Mouse (Mus musculus) megakaryocyte, embryonic 14.5 days (primary cell): ENCODE data around the gene Tcp1. TPM values are rescaled to one million over a fixed set of nuclear protein-coding genes. Genes with fewer than 3 reads are reported as not detected.
A peak's percentile ranks its signal among the peaks of the same experiment; 100 is the strongest.
"Not testable (repeated sequence)": the region's sequence is repeated elsewhere in the genome, so short reads cannot be mapped to it uniquely, and the experiment has no call there.

Experiments used
- H3K27me3 ChIP-seq: replicated peaks from 2 replicates; pipeline ENCODE3; 2012; ENCODE audit warnings: inconsistent platforms
- H3K36me3 ChIP-seq: replicated peaks from 2 replicates; pipeline ENCODE3; 2012; ENCODE audit warnings: low read length, inconsistent platforms, mixed read lengths
- H3K4me1 ChIP-seq: 2 replicates; pipeline ENCODE4 v1.6.1; 2012; ENCODE audit warnings: inconsistent platforms
- H3K4me3 ChIP-seq: replicated peaks from 2 replicates; pipeline ENCODE3; 2012; ENCODE audit warnings: moderate library complexity, mild to moderate bottlenecking, inconsistent platforms
- H3K9me3 ChIP-seq: 2 replicates; pipeline ENCODE4 v1.6.1; 2012; ENCODE audit warnings: inconsistent platforms
- FLI1 ChIP-seq: IDR thresholded peaks from 2 replicates; pipeline ENCODE4 v1.6.1; 2012; ENCODE audit warnings: low read length, inconsistent platforms, mixed read lengths
- GATA1 ChIP-seq: IDR thresholded peaks from 3 replicates; pipeline ENCODE4 v1.6.1; 2012; ENCODE audit warnings: mixed read lengths, low read length, inconsistent platforms, borderline replicate concordance
- polyA plus RNA-seq: library from polyadenylated mRNA; stranded (reverse); fragments of >175 nt; gene quantifications from 2 replicates; pipeline ENCODE4 v1.2.3, GENCODE M21; 2012; ENCODE audit warnings: low replicate concordance; ENCODE audit not compliant: insufficient read depth

Tcp1 gene
- polyA plus RNA-seq, 1 experiment = 12.9 TPM

- Histone ChIP-seq H3K36me3 (peaks cover 31% of the 10 kb centered on the region), H3K27me3 (no peaks in the 10 kb centered on the region), H3K9me3 (no peaks in the 10 kb centered on the region), H3K4me1 (peaks cover 44% of the 10 kb centered on the region), H3K4me3 (peak within 1 kb of the TSS; percentile 90)
- TF ChIP-seq FLI1 (no peak), GATA1 (no peak)
Observed at GRCm38 (mm10) chr17:12940151-12940805, 24.8 kb downstream of the Tcp1 start, which contains the start of gene Acat3. Acat3 (minus strand) TSS chr17:12940600.

GRCm38 (mm10) chr17:12941543-12942260 lies 26.2 kb downstream of the Tcp1 start:
- no peak overlapping the region for H3K4me3 ChIP-seq
- H3K9me3 ChIP-seq = no peaks in the 10 kb centered on the region
- peaks cover 43% of the 10 kb centered on the region for H3K36me3 ChIP-seq
- H3K27me3 ChIP-seq = no peaks in the 10 kb centered on the region
- TF ChIP-seq GATA1 = no peak
- TF ChIP-seq FLI1 = no peak
- peaks cover 32% of the 10 kb centered on the region for H3K4me1 ChIP-seq

GRCm38 (mm10) chr17:12942459-12943162 lies 27.1 kb downstream of the Tcp1 start:
- H3K4me3 ChIP-seq = no peak overlapping the region
- no peaks in the 10 kb centered on the region for H3K27me3 ChIP-seq
- H3K9me3 ChIP-seq = no peaks in the 10 kb centered on the region
- TF ChIP-seq GATA1 (no peak), FLI1 (no peak)
- H3K36me3 ChIP-seq = peaks cover 49% of the 10 kb centered on the region
- H3K4me1 ChIP-seq = peaks cover 29% of the 10 kb centered on the region

- Histone ChIP-seq H3K9me3 (no peaks in the 10 kb centered on the region), H3K4me3 (no peak overlapping the region), H3K4me1 (0 out of 2 replicates have a peak, but pooled peaks cover 3% of the 10 kb centered on the region), H3K27me3 (no peaks in the 10 kb centered on the region), H3K36me3 (peaks cover 75% of the 10 kb centered on the region)
- TF ChIP-seq FLI1 (no peak), GATA1 (no peak)
Observed at GRCm38 (mm10) chr17:12949669-12950068, 34.2 kb downstream of the Tcp1 start.

GRCm38 (mm10) chr17:12956664-12957063 lies 41.2 kb downstream of the Tcp1 start:
- H3K27me3 ChIP-seq = no peaks in the 10 kb centered on the region
- TF ChIP-seq FLI1 = no peak
- no peak for TF ChIP-seq GATA1
- H3K4me3 ChIP-seq = no peak overlapping the region
- H3K9me3 ChIP-seq = no peaks in the 10 kb centered on the region
- H3K4me1 ChIP-seq = peaks cover 33% of the 10 kb centered on the region
- H3K36me3 ChIP-seq = peaks cover 45% of the 10 kb centered on the region

GRCm38 (mm10) chr17:12959377-12959776 lies 43.9 kb downstream of the Tcp1 start:
- peaks cover 52% of the 10 kb centered on the region for H3K4me1 ChIP-seq
- not testable (repeated sequence) for H3K27me3 ChIP-seq, H3K4me3 ChIP-seq, H3K9me3 ChIP-seq
- peaks cover 26% of the 10 kb centered on the region for H3K36me3 ChIP-seq

- Histone ChIP-seq H3K9me3 (no peaks in the 10 kb centered on the region), H3K4me1 (peaks cover 52% of the 10 kb centered on the region), H3K4me3 (peak within 1 kb of the TSS; percentile 100), H3K36me3 (peaks cover 29% of the 10 kb centered on the region), H3K27me3 (no peaks in the 10 kb centered on the region)
- TF ChIP-seq FLI1 (no peak), GATA1 (no peak)
Observed at GRCm38 (mm10) chr17:12960331-12960873, 44.9 kb downstream of the Tcp1 start, which contains the start of gene Acat2. Acat2 (minus strand) TSS chr17:12960747.

GRCm38 (mm10) chr17:12963476-12963875 lies 48.0 kb downstream of the Tcp1 start:
- H3K27me3 ChIP-seq = no peaks in the 10 kb centered on the region
- peaks cover 33% of the 10 kb centered on the region for H3K4me1 ChIP-seq
- no peak for TF ChIP-seq FLI1
- no peak for TF ChIP-seq GATA1
- H3K36me3 ChIP-seq = peaks cover 38% of the 10 kb centered on the region
- H3K4me3 ChIP-seq = no peak overlapping the region
- H3K9me3 ChIP-seq = no peaks in the 10 kb centered on the region

GRCm38 (mm10) chr17:12967173-12967572 lies 51.7 kb downstream of the Tcp1 start:
- no peaks in the 10 kb centered on the region for H3K27me3 ChIP-seq
- peaks cover 69% of the 10 kb centered on the region for H3K36me3 ChIP-seq
- H3K4me3 ChIP-seq = no peak overlapping the region
- H3K4me1 ChIP-seq = peaks cover 14% of the 10 kb centered on the region
- H3K9me3 ChIP-seq = no peaks in the 10 kb centered on the region
- TF ChIP-seq FLI1 = no peak
- TF ChIP-seq GATA1 = no peak
